Mouse (Mus musculus) bone marrow macrophage, adult 2 months (primary cell): ENCODE results near the gene Ifnar1. TPM values are rescaled to one million over a fixed set of nuclear protein-coding genes. Genes with fewer than 3 reads are reported as not detected.

Source experiments
- H3K27ac ChIP-seq: 2 replicates; pipeline ENCODE4 v1.5.1; 2012; ENCODE audit warnings: low read depth, low read length; ENCODE audit not compliant: insufficient read depth
- H3K4me1 ChIP-seq: 2 replicates; pipeline ENCODE4 v1.6.1; 2012; ENCODE audit warnings: low read length; ENCODE audit not compliant: control insufficient read depth, insufficient read depth
- H3K4me3 ChIP-seq: 2 replicates; pipeline ENCODE4 v1.5.1; 2012; ENCODE audit warnings: mild to moderate bottlenecking, low read length, moderate library complexity; ENCODE audit not compliant: insufficient read depth
- CTCF ChIP-seq: IDR thresholded peaks from 2 replicates; pipeline ENCODE4 v1.5.1; 2012; ENCODE audit warnings: low read depth, mild to moderate bottlenecking, low read length, moderate library complexity
- POLR2A ChIP-seq: IDR thresholded peaks from 2 replicates; pipeline ENCODE4 v1.6.1; 2012; ENCODE audit warnings: mild to moderate bottlenecking, low read depth, low read length, borderline replicate concordance
- polyA plus RNA-seq: library from polyadenylated mRNA; stranded (reverse); fragments of >200 nt; gene quantifications from 2 replicates; pipeline ENCODE4 v1.2.4, GENCODE M21; 2012; ENCODE audit not compliant: missing spikeins, insufficient read depth, insufficient read length

Ifnar1 gene
- polyA plus RNA-seq, 1 experiment, result 92.5 TPM

- peaks cover 33% of the 10 kb centered on the region for H3K4me1 ChIP-seq
- peak; percentile 84 for TF ChIP-seq CTCF
- TF ChIP-seq POLR2A, result no peak
- H3K4me3 ChIP-seq, result no peak overlapping the region
- peak overlapping the region; percentile 95 for H3K27ac ChIP-seq
These were observed 25.1 kb upstream of the Ifnar1 start for GRCm38 (mm10) chr16:91459841-91460370.

GRCm38 (mm10) chr16:91461066-91461638 lies 23.9 kb upstream of the Ifnar1 start:
- Histone ChIP-seq H3K4me3 (peak overlapping the region; percentile 40), H3K4me1 (peaks cover 35% of the 10 kb centered on the region), H3K27ac (peak overlapping the region; percentile 95)
- no peak for TF ChIP-seq POLR2A

GRCm38 (mm10) chr16:91461773-91462181 lies 23.3 kb upstream of the Ifnar1 start:
- Histone ChIP-seq H3K4me3 (peak overlapping the region; percentile 14; the same call in 1 of the 2 replicates), H3K4me1 (peaks cover 35% of the 10 kb centered on the region), H3K27ac (peak overlapping the region; percentile 99)
- TF ChIP-seq POLR2A, result no peak
- TF ChIP-seq CTCF, result no peak

- H3K4me1 ChIP-seq, result peaks cover 37% of the 10 kb centered on the region
- H3K4me3 ChIP-seq, result no peak overlapping the region
- TF ChIP-seq CTCF (no peak), POLR2A (no peak)
- peak overlapping the region; percentile 99 for H3K27ac ChIP-seq
These were observed 22.4 kb upstream of the Ifnar1 start for GRCm38 (mm10) chr16:91462644-91463043.

- TF ChIP-seq CTCF, result no peak
- TF ChIP-seq POLR2A, result no peak
- H3K4me1 ChIP-seq, result peaks cover 37% of the 10 kb centered on the region
- peak overlapping the region; percentile 2; the same call in 1 of the 2 replicates for H3K4me3 ChIP-seq
- peak overlapping the region; percentile 99 for H3K27ac ChIP-seq
These were observed 21.6 kb upstream of the Ifnar1 start for GRCm38 (mm10) chr16:91463400-91463799.

- peak overlapping the region; percentile 99 for H3K27ac ChIP-seq
- H3K4me1 ChIP-seq, result peaks cover 37% of the 10 kb centered on the region
- TF ChIP-seq POLR2A, result no peak
- TF ChIP-seq CTCF, result no peak
- H3K4me3 ChIP-seq, result peak overlapping the region; percentile 63
These were observed 21.1 kb upstream of the Ifnar1 start for GRCm38 (mm10) chr16:91463836-91464400.

- Histone ChIP-seq H3K4me3 (peak overlapping the region; percentile 87), H3K27ac (peak overlapping the region; percentile 99), H3K4me1 (peaks cover 35% of the 10 kb centered on the region)
These were observed 20.2 kb upstream of the Ifnar1 start for GRCm38 (mm10) chr16:91464594-91465504.

GRCm38 (mm10) chr16:91465505-91466240 lies 19.4 kb upstream of the Ifnar1 start:
- Histone ChIP-seq H3K4me1 (peaks cover 28% of the 10 kb centered on the region), H3K27ac (peak overlapping the region; percentile 48; the same call in 1 of the 2 replicates)
- no peak for TF ChIP-seq POLR2A
- TF ChIP-seq CTCF, result no peak

More at GRCm38 (mm10) chr16:91464594-91465504, 20.2 kb upstream of the Ifnar1 start:
- TF ChIP-seq CTCF, result no peak
- TF ChIP-seq POLR2A, result no peak

GRCm38 (mm10) chr16:91466566-91466965 lies 18.5 kb upstream of the Ifnar1 start:
- Histone ChIP-seq H3K27ac (0 out of 2 replicates have a peak overlapping the region, but pooled peaks have one; percentile 14), H3K4me1 (peaks cover 27% of the 10 kb centered on the region), H3K4me3 (peak overlapping the region; percentile 16; the same call in 1 of the 2 replicates)
- TF ChIP-seq CTCF, result no peak
- no peak for TF ChIP-seq POLR2A

More at GRCm38 (mm10) chr16:91465505-91466240, 19.4 kb upstream of the Ifnar1 start:
- H3K4me3 ChIP-seq, result peak overlapping the region; percentile 87
